Mouse (Mus musculus): ENCODE data around the gene Olfr656.
A peak's percentile ranks its signal among the peaks of the same experiment; 100 is the strongest.

Olfr656 gene

GRCm38 (mm10) chr7:104613655-104614054 is at the start of gene Olfr656:
Olfr656 (plus strand) TSS chr7:104613955.
- DNase-seq (ENCODE audit: extremely low spot score, low read depth, low spot score) = no peak

- no peak for DNase-seq (ENCODE audit: extremely low spot score, low read depth, low spot score)
Observed at GRCm38 (mm10) chr7:104577014-104577413, 36.7 kb upstream of the Olfr656 start, which contains the start of gene Olfr653. Olfr653 (plus strand) TSS chr7:104577314.

- no peak for DNase-seq (ENCODE audit: extremely low spot score, low read depth, low spot score)
Observed at GRCm38 (mm10) chr7:104580846-104581245, 32.9 kb upstream of the Olfr656 start.

GRCm38 (mm10) chr7:104581429-104581828 is 32.3 kb upstream of the Olfr656 start:
- DNase-seq (ENCODE audit: extremely low spot score, low read depth, low spot score) = no peak

GRCm38 (mm10) chr7:104586725-104587124 is 27.0 kb upstream of the Olfr656 start, which contains the start of gene Olfr654:
Olfr654 (plus strand) TSS chr7:104587025.
- DNase-seq (ENCODE audit: extremely low spot score, low read depth, low spot score) = no peak

- DNase-seq (ENCODE audit: extremely low spot score, low read depth, low spot score) = no peak
Observed at GRCm38 (mm10) chr7:104588274-104588673, 25.5 kb upstream of the Olfr656 start.

- DNase-seq (ENCODE audit: extremely low spot score, low read depth, low spot score) = no peak
Observed at GRCm38 (mm10) chr7:104601679-104602078, 12.1 kb upstream of the Olfr656 start, which contains the start of gene Olfr655. Olfr655 (minus strand) TSS chr7:104601779.

- peak; percentile 3 for DNase-seq (ENCODE audit: extremely low spot score, low read depth, low spot score)
Observed at GRCm38 (mm10) chr7:104603173-104603572, 10.6 kb upstream of the Olfr656 start.

- no peak for DNase-seq (ENCODE audit: extremely low spot score, low read depth, low spot score)
Observed at GRCm38 (mm10) chr7:104604727-104605126, 9.0 kb upstream of the Olfr656 start.

GRCm38 (mm10) chr7:104624494-104624893 is 10.7 kb downstream of the Olfr656 start, which contains the start of gene Olfr657:
Olfr657 (plus strand) TSS chr7:104624794.
- no peak for DNase-seq (ENCODE audit: extremely low spot score, low read depth, low spot score)

- DNase-seq (ENCODE audit: extremely low spot score, low read depth, low spot score) = peak; percentile 5
Observed at GRCm38 (mm10) chr7:104646841-104647482, 33.2 kb downstream of the Olfr656 start, which contains the start of gene Olfr658. Olfr658 (minus strand) TSS chr7:104647305.

- no peak for DNase-seq (ENCODE audit: extremely low spot score, low read depth, low spot score)
Observed at GRCm38 (mm10) chr7:104666453-104666852, 52.7 kb downstream of the Olfr656 start, which contains the start of gene Olfr659. Olfr659 (plus strand) TSS chr7:104666753.

Measured in hindlimb bud, embryonic 11.5 days (tissue).